Mouse (Mus musculus): Measurements from ENCODE around the gene Il9.

Il9 gene

GRCm38 (mm10) chr13:56472661-56473060, 9.4 kb downstream of the Il9 start:
- in situ Hi-C loops (cut with MseI, MboI) = no loop called here

GRCm38 (mm10) chr13:56471951-56472350, 10.1 kb downstream of the Il9 start:
- in situ Hi-C loops (cut with MseI, MboI) = no loop called here

- in situ Hi-C loops (cut with MseI, MboI) = no loop called here
Measured at GRCm38 (mm10) chr13:56471211-56471610, 10.8 kb downstream of the Il9 start.

- in situ Hi-C loops (cut with MseI, MboI) = no loop called here
Measured at GRCm38 (mm10) chr13:56468536-56468935, 13.5 kb downstream of the Il9 start.

- in situ Hi-C loops (cut with MseI, MboI) = no loop called here
Measured at GRCm38 (mm10) chr13:56467786-56468185, 14.3 kb downstream of the Il9 start.

GRCm38 (mm10) chr13:56463750-56464149, 18.3 kb downstream of the Il9 start:
- in situ Hi-C loops (cut with MseI, MboI) = no loop called here

GRCm38 (mm10) chr13:56463261-56463660, 18.8 kb downstream of the Il9 start:
- in situ Hi-C loops (cut with MseI, MboI) = no loop called here

GRCm38 (mm10) chr13:56462791-56463190, 19.3 kb downstream of the Il9 start:
- in situ Hi-C loops (cut with MseI, MboI) = no loop called here

- in situ Hi-C loops (cut with MseI, MboI) = no loop called here
Measured at GRCm38 (mm10) chr13:56461460-56461859, 20.6 kb downstream of the Il9 start.

- in situ Hi-C loops (cut with MseI, MboI) = no loop called here
Measured at GRCm38 (mm10) chr13:56458001-56458400, 24.0 kb downstream of the Il9 start.

GRCm38 (mm10) chr13:56450035-56450434, 32.0 kb downstream of the Il9 start:
- in situ Hi-C loops (cut with MseI, MboI) = no loop called here

- in situ Hi-C loops (cut with MseI, MboI) = no loop called here
Measured at GRCm38 (mm10) chr13:56449239-56450030, 32.6 kb downstream of the Il9 start.

- in situ Hi-C loops (cut with MseI, MboI) = no loop called here
Measured at GRCm38 (mm10) chr13:56444996-56445395, 37.0 kb downstream of the Il9 start.

GRCm38 (mm10) chr13:56444112-56444511, 37.9 kb downstream of the Il9 start:
- in situ Hi-C loops (cut with MseI, MboI) = no loop called here

- in situ Hi-C loops (cut with MseI, MboI) = no loop called here
Measured at GRCm38 (mm10) chr13:56443411-56443810, 38.6 kb downstream of the Il9 start.

GRCm38 (mm10) chr13:56438211-56439075, 43.6 kb downstream of the Il9 start, which contains the start of gene Slc25a48:
TSS of gene Slc25a48 (plus strand) at chr13:56438355.
- in situ Hi-C loops (cut with MseI, MboI) = loop anchor here in 1 of 2 experiments (10.0 kb wide), 1 partner anchor 244 kb away; no protein-coding TSS in a partner anchor

GRCm38 (mm10) chr13:56435615-56436287, 46.3 kb downstream of the Il9 start:
- in situ Hi-C loops (cut with MseI, MboI) = loop anchor here in 1 of 2 experiments (10.0 kb wide), 1 partner anchor 241 kb away; no protein-coding TSS in a partner anchor

- in situ Hi-C loops (cut with MseI, MboI) = loop anchor here in 1 of 2 experiments (5.0 to 10.0 kb wide), 2 partner anchors 152 to 240 kb away; no protein-coding TSS in a partner anchor
Measured at GRCm38 (mm10) chr13:56434311-56434751, 47.7 kb downstream of the Il9 start.

- in situ Hi-C loops (cut with MseI, MboI) = loop anchor here in 1 of 2 experiments (5.0 to 10.0 kb wide), 2 partner anchors 151 to 239 kb away; no protein-coding TSS in a partner anchor
Measured at GRCm38 (mm10) chr13:56433466-56433865, 48.6 kb downstream of the Il9 start.

- in situ Hi-C loops (cut with MseI, MboI) = loop anchor here in 1 of 2 experiments (5.0 to 10.0 kb wide), 2 partner anchors 150 to 238 kb away; no protein-coding TSS in a partner anchor
Measured at GRCm38 (mm10) chr13:56432496-56432895, 49.5 kb downstream of the Il9 start.
